Mouse (Mus musculus) embryonic facial prominence, embryonic 11.5 days (tissue): ENCODE measurements around the gene Spryd4. TPM values are rescaled to one million over a fixed set of nuclear protein-coding genes. Genes with fewer than 3 reads are reported as not detected.
"Not testable (repeated sequence)": the region's sequence is repeated elsewhere in the genome, so short reads cannot be mapped to it uniquely, and the experiment has no call there.

Experiments used
- ATAC-seq: fragments of 200-750 bp; cut with Nextera tagmentation; replicated peaks from 2 replicates; pipeline ENCODE4 v1.8.0; 2017; ENCODE audit warnings: low read depth; ENCODE audit not compliant: insufficient number of reproducible peaks, low FRiP score, low TSS enrichment
- DNase-seq: peaks from one replicate; pipeline ENCODE4 v3.0.0-alpha.2; 2015; ENCODE audit warnings: low spot score
- H3K27ac ChIP-seq: fragments of 300-500 bp; sonication (generic); replicated peaks from 2 replicates; pipeline ENCODE4 v1.5.1; 2014; ENCODE audit warnings: mild to moderate bottlenecking, low read depth, low read length, control low read depth
- H3K27me3 ChIP-seq: fragments of 300-500 bp; sonication (generic); 2 replicates; pipeline ENCODE4 v1.6.1; 2014; ENCODE audit warnings: mild to moderate bottlenecking, low read length, moderate library complexity, mixed read lengths; ENCODE audit not compliant: control insufficient read depth, insufficient read depth
- H3K36me3 ChIP-seq: fragments of 300-500 bp; sonication (generic); replicated peaks from 2 replicates; pipeline ENCODE4 v1.6.1; 2014; ENCODE audit warnings: low read depth, mild to moderate bottlenecking, low read length, moderate library complexity, mixed read lengths; ENCODE audit not compliant: control insufficient read depth, insufficient read depth
- H3K4me1 ChIP-seq: fragments of 300-500 bp; sonication (generic); 2 replicates; pipeline ENCODE4 v1.6.1; 2014; ENCODE audit warnings: low read length, mixed read lengths; ENCODE audit not compliant: control insufficient read depth, insufficient read depth
- H3K4me2 ChIP-seq: fragments of 300-500 bp; sonication (generic); 2 replicates; pipeline ENCODE4 v1.6.1; 2014; ENCODE audit warnings: low read depth, mild to moderate bottlenecking, control low read depth, low read length, moderate library complexity
- H3K4me3 ChIP-seq: fragments of 300-500 bp; sonication (generic); 2 replicates; pipeline ENCODE4 v1.5.1; 2014; ENCODE audit warnings: low read depth, low read length, control low read depth
- H3K9ac ChIP-seq: fragments of 300-500 bp; sonication (generic); replicated peaks from 2 replicates; pipeline ENCODE4 v1.6.1; 2014; ENCODE audit warnings: mild to moderate bottlenecking, control low read depth, low read length
- H3K9me3 ChIP-seq: fragments of 300-500 bp; sonication (generic); replicated peaks from 2 replicates; pipeline ENCODE4 v1.6.1; 2016; ENCODE audit warnings: mild to moderate bottlenecking, low read length, inconsistent platforms, mixed read lengths; ENCODE audit not compliant: control insufficient read depth
- WGBS: fragments of 180-500 bp; shearing (Covaris S2); extraction: QIAGEN DNeasy Blood & Tissue Kit; methylation state at CpG from one replicate; pipeline ENCODE4 v1.1.7; 2014; 5-methylcytosine and 5-hydroxymethylcytosine counted together
- polyA plus RNA-seq: library from polyadenylated mRNA; unstranded; fragments of >200 nt; fragmentation: Nextera tagmentation; extraction: Ambion mirVana; gene quantifications from 2 replicates; pipeline ENCODE4 v1.2.1, GENCODE M21; 2014

Spryd4 gene
- polyA plus RNA-seq, 1 experiment from 2014 or later, result 30.7 TPM

GRCm38 (mm10) chr10:128179989-128180388, 31.6 kb downstream of the Spryd4 start, which contains the start of gene Rbms2:
Gene Rbms2, minus strand, starts transcription at chr10:128180297.
- peaks cover 3% of the 10 kb centered on the region; the same call in 1 of the 2 replicates for H3K4me1 ChIP-seq
- 0 out of 2 replicates have a peak within 1 kb of the TSS, but pooled peaks have one; percentile 28 for H3K27ac ChIP-seq
- peak within 1 kb of the TSS; percentile 26 for H3K9ac ChIP-seq
- H3K27me3 ChIP-seq, result no peaks in the 10 kb centered on the region
- no peak for ATAC-seq
- H3K4me2 ChIP-seq, result peak within 1 kb of the TSS; percentile 11; the same call in 1 of the 2 replicates
- H3K4me3 ChIP-seq, result no peak within 1 kb of the TSS
- under 1% methylated on average over 6 of the region's 6 CpGs for WGBS
- DNase-seq, result peak; percentile 29
- H3K36me3 ChIP-seq, result no peaks in the 10 kb centered on the region
- no peaks in the 10 kb centered on the region for H3K9me3 ChIP-seq

- no peak overlapping the region for H3K9ac ChIP-seq
- no peaks in the 10 kb centered on the region for H3K9me3 ChIP-seq
- no peak for ATAC-seq
- no peaks in the 10 kb centered on the region for H3K36me3 ChIP-seq
- no peak overlapping the region for H3K4me2 ChIP-seq
- no peak overlapping the region for H3K4me3 ChIP-seq
- H3K4me1 ChIP-seq, result peaks cover 3% of the 10 kb centered on the region; the same call in 1 of the 2 replicates
- H3K27me3 ChIP-seq, result no peaks in the 10 kb centered on the region
- no peak overlapping the region for H3K27ac ChIP-seq
- DNase-seq, result no peak
- WGBS, result 88% methylated on average over 4 of the region's 4 CpGs
Observed at GRCm38 (mm10) chr10:128177316-128177715, 34.3 kb downstream of the Spryd4 start.

GRCm38 (mm10) chr10:128175996-128176755, 35.4 kb downstream of the Spryd4 start:
- Histone ChIP-seq H3K36me3 (no peaks in the 10 kb centered on the region), H3K4me2 (peak overlapping the region; percentile 54), H3K9me3 (no peaks in the 10 kb centered on the region), H3K9ac (peak overlapping the region; percentile 54), H3K27ac (peak overlapping the region; percentile 20), H3K4me3 (peak overlapping the region; percentile 47), H3K27me3 (no peaks in the 10 kb centered on the region), H3K4me1 (peaks cover 3% of the 10 kb centered on the region; the same call in 1 of the 2 replicates)
- 0% methylated on average over 17 of the region's 17 CpGs for WGBS
- DNase-seq (peak; percentile 97), ATAC-seq (peak; percentile 79)

GRCm38 (mm10) chr10:128175302-128175701, 36.3 kb downstream of the Spryd4 start:
- Histone ChIP-seq H3K27me3 (no peaks in the 10 kb centered on the region), H3K4me3 (peak overlapping the region; percentile 47), H3K4me1 (peaks cover 3% of the 10 kb centered on the region; the same call in 1 of the 2 replicates), H3K36me3 (no peaks in the 10 kb centered on the region), H3K9ac (peak overlapping the region; percentile 54), H3K9me3 (no peaks in the 10 kb centered on the region), H3K27ac (no peak overlapping the region), H3K4me2 (peak overlapping the region; percentile 54)
- ATAC-seq (no peak), DNase-seq (peak; percentile 31)
- 20% methylated on average over 3 of the region's 3 CpGs for WGBS

- WGBS, result 95% methylated on average over 10 of the region's 10 CpGs
- not testable (repeated sequence) for H3K4me2 ChIP-seq, H3K9me3 ChIP-seq, H3K27me3 ChIP-seq, H3K4me3 ChIP-seq, H3K9ac ChIP-seq, H3K4me1 ChIP-seq, DNase-seq, ATAC-seq, H3K36me3 ChIP-seq, H3K27ac ChIP-seq
Observed at GRCm38 (mm10) chr10:128171348-128171747, 40.3 kb downstream of the Spryd4 start.

- Histone ChIP-seq H3K4me3 (no peak overlapping the region), H3K9me3 (no peaks in the 10 kb centered on the region), H3K27ac (no peak overlapping the region), H3K4me2 (no peak overlapping the region), H3K27me3 (no peaks in the 10 kb centered on the region), H3K9ac (no peak overlapping the region), H3K4me1 (no peaks in the 10 kb centered on the region), H3K36me3 (no peaks in the 10 kb centered on the region)
- ATAC-seq, result no peak
- 57% methylated on average over 6 of the region's 6 CpGs for WGBS
- no peak for DNase-seq
Observed at GRCm38 (mm10) chr10:128167091-128167490, 44.5 kb downstream of the Spryd4 start.

- ATAC-seq, H3K27me3 ChIP-seq, DNase-seq, H3K27ac ChIP-seq, H3K4me1 ChIP-seq, H3K9ac ChIP-seq, H3K4me3 ChIP-seq, H3K36me3 ChIP-seq, H3K4me2 ChIP-seq, H3K9me3 ChIP-seq: not testable (repeated sequence)
- WGBS, result 90% methylated on average over 2 of the region's 3 CpGs
Observed at GRCm38 (mm10) chr10:128165726-128166125, 45.9 kb downstream of the Spryd4 start.
